8 mouse cellular contexts compared by ENCODE assay signal in genomic region chr3:89215853-89216252, GRCm38 (mm10). TPM values are rescaled to one million over a fixed set of nuclear protein-coding genes. Genes with fewer than 3 reads are reported as not detected.
DNase-seq lines count a peak whose midpoint lies in the region; ATAC-seq and TF ChIP-seq lines count a peak whose summit lies in the region.

No protein-coding gene starts in this region.

- no peaks in the 10 kb centered on the region for H3K36me3 ChIP-seq in hindbrain, postnatal 0 days (ENCODE audit: insufficient read depth, low read length)

- peak overlapping the region; percentile 74 for H3K4me2 ChIP-seq in hindbrain, postnatal 0 days (ENCODE audit: low read depth, low read length)

- TF ChIP-seq CTCF in hindbrain, postnatal 0 days (IDR thresholded peaks at IDR 0.05; ENCODE audit: low read depth) = peak; percentile 96
- TF ChIP-seq CTCF in left cerebral cortex, adult 2 months (IDR thresholded peaks at IDR 0.05) = peak; percentile 92

- H3K4me1 ChIP-seq in hindbrain, postnatal 0 days (ENCODE audit: insufficient read depth, low read length) = peaks cover 16% of the 10 kb centered on the region; the same call in 1 of the 2 replicates

- H3K9ac ChIP-seq in hindbrain, postnatal 0 days (replicated peaks; ENCODE audit: low read length) = no peak overlapping the region

- peak overlapping the region; percentile 96 for H3K27ac ChIP-seq in hindbrain, postnatal 0 days
- no peak overlapping the region for H3K27ac ChIP-seq in left cerebral cortex, adult 2 months

- H3K4me3 ChIP-seq in hindbrain, postnatal 0 days (ENCODE audit: low read length) = peak overlapping the region; percentile 79
- H3K4me3 ChIP-seq in left cerebral cortex, adult 2 months = no peak overlapping the region

- under 1% methylated on average over 6 of the region's 6 CpGs for WGBS in hindbrain, postnatal 0 days

- no peaks in the 10 kb centered on the region for H3K9me3 ChIP-seq in hindbrain, postnatal 0 days (ENCODE audit: low read length)

- no peaks in the 10 kb centered on the region for H3K27me3 ChIP-seq in hindbrain, postnatal 0 days (ENCODE audit: insufficient read depth, low read length)

- peak; percentile 88 for DNase-seq in adipocyte (ENCODE audit: low spot score)
- peak; percentile 78 to 82 for DNase-seq in gastrocnemius, adult 8-10 months (ENCODE audit: low spot score in 2 of 2)
- DNase-seq in hindbrain, postnatal 0 days (ENCODE audit: low spot score) = peak; percentile 96
- peak; percentile 79 to 80 for DNase-seq in left cerebral cortex, adult 2 months (ENCODE audit: extremely low spot score in 1 of 2, low spot score in 2 of 2)
- DNase-seq in right cerebral cortex, postnatal 10 days (ENCODE audit: low spot score in 2 of 2) = peak; percentile 92
- peak; percentile 82 for DNase-seq in urinary bladder, postnatal 25 days (ENCODE audit: low spot score)

- peak; percentile 66 for ATAC-seq in common myeloid progenitor, adult 5-6 weeks (replicated peaks; ENCODE audit: low read depth, poor library complexity, severe bottlenecking)
- peak; percentile 52 for ATAC-seq in hindbrain, postnatal 0 days
- peak; percentile 78 for ATAC-seq in megakaryocyte progenitor cell, adult 5-6 weeks (replicated peaks; ENCODE audit: poor library complexity)

- intact Hi-C loops in left cerebral cortex, adult 2 months (cut with DNase I) = loop anchor here (2.0 kb wide), 2 partner anchors 19 to 123 kb away; partner anchors contain the start of gene Rusc1

RNA-seq across cellular contexts. Expression of gene Thbs3, which starts 0.9 kb away (rescaled TPM):
- total RNA-seq in common myeloid progenitor, adult 5-6 weeks (2017) = 0.09 TPM in 1 of 2 replicates, not detected in the other
- 1 to 10 TPM; 1.8 to 6.1 (median 3.4) TPM for total RNA-seq in gastrocnemius, adult 8-10 months (2022)
- 29.4 and 37.9 TPM in 2 replicates for total RNA-seq in hindbrain, postnatal 0 days (2014; rRNA removed)
- 36.8 and 37.2 TPM in 2 replicates for polyA plus RNA-seq in hindbrain, postnatal 0 days (2015; fragmentation: Nextera tagmentation; extraction: Ambion mirVana)
- total RNA-seq in left cerebral cortex, adult 2 months (2021) = 10 to 100 TPM; 21.2 to 21.9 TPM
- total RNA-seq in megakaryocyte progenitor cell, adult 5-6 weeks (2015) = not detected in 2 replicates
- 0.42 TPM in 1 of 2 replicates, not detected in the other for total RNA-seq in megakaryocyte progenitor cell, adult 5-6 weeks (2017)

RNA-seq across cellular contexts. Expression of gene Mtx1, which starts 11.0 kb away (rescaled TPM):
- total RNA-seq in common myeloid progenitor, adult 5-6 weeks (2017) = 81.9 and 104 TPM in 2 replicates
- 10 to 100 TPM; 32.0 to 44.5 (median 38.3) TPM for total RNA-seq in gastrocnemius, adult 8-10 months (2022)
- total RNA-seq in hindbrain, postnatal 0 days (2014; rRNA removed) = 103 and 130 TPM in 2 replicates
- polyA plus RNA-seq in hindbrain, postnatal 0 days (2015; fragmentation: Nextera tagmentation; extraction: Ambion mirVana) = 186 TPM in 2 replicates
- 10 to 100 TPM; 96.2 to 99.9 TPM for total RNA-seq in left cerebral cortex, adult 2 months (2021)
- 70.4 and 95.6 TPM in 2 replicates for total RNA-seq in megakaryocyte progenitor cell, adult 5-6 weeks (2015)
- 66.1 and 95.2 TPM in 2 replicates for total RNA-seq in megakaryocyte progenitor cell, adult 5-6 weeks (2017)

RNA-seq across cellular contexts. Expression of gene Muc1, which starts 13.0 kb away (rescaled TPM):
- total RNA-seq in common myeloid progenitor, adult 5-6 weeks (2017) = 0.29 TPM in 1 of 2 replicates, not detected in the other
- total RNA-seq in gastrocnemius, adult 8-10 months (2022) = 1 to 10 TPM in 1 of 4 experiments, under 1 TPM in 3; 0.24 to 1.0 (median 0.52) TPM
- total RNA-seq in hindbrain, postnatal 0 days (2014; rRNA removed) = 1.9 TPM in 2 replicates
- 0.82 and 1.5 TPM in 2 replicates for polyA plus RNA-seq in hindbrain, postnatal 0 days (2015; fragmentation: Nextera tagmentation; extraction: Ambion mirVana)
- under 1 TPM; 0.29 to 0.33 TPM for total RNA-seq in left cerebral cortex, adult 2 months (2021)
- 0.44 TPM in 1 of 2 replicates, not detected in the other for total RNA-seq in megakaryocyte progenitor cell, adult 5-6 weeks (2015)
- not detected in 2 replicates for total RNA-seq in megakaryocyte progenitor cell, adult 5-6 weeks (2017)

RNA-seq across cellular contexts. Expression of gene Gba, which starts 13.1 kb away (rescaled TPM):
- total RNA-seq in common myeloid progenitor, adult 5-6 weeks (2017) = 37.8 and 41.5 TPM in 2 replicates
- 10 to 100 TPM; 14.4 to 21.5 (median 19.2) TPM for total RNA-seq in gastrocnemius, adult 8-10 months (2022)
- total RNA-seq in hindbrain, postnatal 0 days (2014; rRNA removed) = 62.5 and 77.4 TPM in 2 replicates
- polyA plus RNA-seq in hindbrain, postnatal 0 days (2015; fragmentation: Nextera tagmentation; extraction: Ambion mirVana) = 45.8 and 46.8 TPM in 2 replicates
- 10 to 100 TPM; 64.9 to 66.8 TPM for total RNA-seq in left cerebral cortex, adult 2 months (2021)
- 52.8 and 60.0 TPM in 2 replicates for total RNA-seq in megakaryocyte progenitor cell, adult 5-6 weeks (2015)
- 51.4 and 55.8 TPM in 2 replicates for total RNA-seq in megakaryocyte progenitor cell, adult 5-6 weeks (2017)

RNA-seq across cellular contexts. Expression of gene Krtcap2, which starts 29.9 kb away (rescaled TPM):
- total RNA-seq in common myeloid progenitor, adult 5-6 weeks (2017) = 142 and 159 TPM in 2 replicates
- 10 to 100 TPM; 64.7 to 88.3 (median 74.6) TPM for total RNA-seq in gastrocnemius, adult 8-10 months (2022)
- 74.9 and 111 TPM in 2 replicates for total RNA-seq in hindbrain, postnatal 0 days (2014; rRNA removed)
- 250 and 268 TPM in 2 replicates for polyA plus RNA-seq in hindbrain, postnatal 0 days (2015; fragmentation: Nextera tagmentation; extraction: Ambion mirVana)
- 10 to 100 TPM; 63.2 to 71.4 TPM for total RNA-seq in left cerebral cortex, adult 2 months (2021)
- 284 and 290 TPM in 2 replicates for total RNA-seq in megakaryocyte progenitor cell, adult 5-6 weeks (2015)
- 294 and 304 TPM in 2 replicates for total RNA-seq in megakaryocyte progenitor cell, adult 5-6 weeks (2017)
